Mouse (Mus musculus): ENCODE data around the gene 4933411K16Rik.
"Not testable (repeated sequence)": the region's sequence is repeated elsewhere in the genome, so short reads cannot be mapped to it uniquely, and the experiment has no call there.

4933411K16Rik gene

GRCm38 (mm10) chr19:42079006-42079405 lies 27.0 kb downstream of the 4933411K16Rik start:
- no peak for DNase-seq (ENCODE audit: low read depth)

GRCm38 (mm10) chr19:42079950-42080349 lies 27.9 kb downstream of the 4933411K16Rik start:
- no peak for DNase-seq (ENCODE audit: low read depth)

- DNase-seq (ENCODE audit: low read depth) = no peak
These were observed 28.4 kb downstream of the 4933411K16Rik start for GRCm38 (mm10) chr19:42080469-42080868.

DNA sequence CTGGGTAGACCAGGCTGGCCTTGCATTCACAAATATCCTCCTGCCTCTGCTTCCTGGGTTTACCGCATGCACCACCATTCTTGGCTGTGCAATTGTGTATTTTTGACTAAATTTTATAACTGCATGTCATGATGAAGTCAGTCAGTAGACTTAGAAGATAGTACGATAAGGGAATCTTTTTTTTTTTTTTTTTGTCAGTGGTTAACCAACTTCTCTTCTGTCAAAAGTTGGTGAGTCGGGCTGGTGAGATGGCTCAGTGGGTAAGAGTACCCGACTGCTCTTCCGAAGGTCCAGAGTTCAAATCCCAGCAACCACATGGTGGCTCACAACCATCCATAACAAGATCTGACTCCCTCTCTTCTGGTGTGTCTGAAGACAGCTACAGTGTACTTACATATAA lies 29.6 kb downstream of the 4933411K16Rik start:
- DNase-seq (ENCODE audit: low read depth) = not testable (repeated sequence)

- DNase-seq (ENCODE audit: low read depth) = no peak
These were observed 33.6 kb downstream of the 4933411K16Rik start for GRCm38 (mm10) chr19:42085690-42086089.

DNA sequence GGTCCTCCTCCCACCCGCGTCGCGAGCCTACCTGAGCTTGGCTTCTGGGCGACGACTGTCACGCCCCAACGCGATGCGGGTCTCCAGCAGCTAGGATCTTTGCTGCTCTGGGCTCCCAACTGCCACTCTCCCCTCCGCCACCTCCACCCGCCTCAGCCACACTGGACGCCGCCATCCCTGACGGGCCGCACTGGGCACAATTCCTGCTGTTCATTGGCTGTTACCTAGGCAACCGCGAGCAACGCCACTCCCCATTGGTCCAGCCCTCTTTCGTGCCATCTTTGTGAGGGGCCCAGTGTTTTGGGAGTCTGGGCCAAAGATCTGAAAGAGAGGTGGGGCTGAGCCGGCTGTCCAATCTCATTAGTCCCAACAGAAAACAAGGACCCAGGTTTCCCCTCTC lies 34.1 kb downstream of the 4933411K16Rik start, which contains the start of gene Morn4:
Gene Morn4 (minus strand): TSS at position 192 of the 400 bp plus-strand sequence.
- peak; percentile 81 for DNase-seq (ENCODE audit: low read depth)

GRCm38 (mm10) chr19:42089103-42089747 lies 37.2 kb downstream of the 4933411K16Rik start:
- no peak for DNase-seq (ENCODE audit: low read depth)

- peak; percentile 100 for DNase-seq (ENCODE audit: low read depth)
These were observed 37.9 kb downstream of the 4933411K16Rik start, which contains the start of gene Pi4k2a for GRCm38 (mm10) chr19:42089748-42090595. Gene Pi4k2a, plus strand, starts transcription at chr19:42090470.

DNA sequence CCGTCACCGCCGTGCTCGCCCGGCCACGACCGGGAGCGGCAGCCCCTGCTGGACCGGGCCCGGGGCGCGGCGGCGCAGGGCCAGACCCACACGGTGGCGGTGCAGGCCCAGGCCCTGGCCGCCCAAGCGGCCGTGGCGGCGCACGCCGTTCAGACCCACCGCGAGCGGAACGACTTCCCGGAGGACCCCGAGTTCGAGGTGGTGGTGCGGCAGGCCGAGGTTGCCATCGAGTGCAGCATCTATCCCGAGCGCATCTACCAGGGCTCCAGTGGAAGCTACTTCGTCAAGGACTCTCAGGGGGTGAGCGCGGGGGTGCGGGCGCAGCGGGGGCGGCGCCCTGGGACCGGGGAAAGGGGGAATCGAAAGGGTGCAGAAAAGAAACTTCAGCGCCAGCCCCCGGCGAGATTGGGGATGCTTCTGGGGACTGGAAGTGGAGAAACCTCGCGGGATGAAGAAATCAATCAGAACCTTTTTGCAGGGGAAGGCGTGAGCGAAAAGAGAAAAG lies 38.6 kb downstream of the 4933411K16Rik start:
- no peak for DNase-seq (ENCODE audit: low read depth)

- DNase-seq (ENCODE audit: low read depth) = no peak
These were observed 47.4 kb downstream of the 4933411K16Rik start for GRCm38 (mm10) chr19:42099406-42099805.

All from c-Kit-positive CD71-negative TER-119-negative erythroid progenitor cells, embryonic 14.5 days (primary cell).